Mouse (Mus musculus): ENCODE data around the gene Kmt2e. TPM values are rescaled to one million over a fixed set of nuclear protein-coding genes. Genes with fewer than 3 reads are reported as not detected.
"Not testable (repeated sequence)": the region's sequence is repeated elsewhere in the genome, so short reads cannot be mapped to it uniquely, and the experiment has no call there.

Gene Kmt2e
- polyA plus RNA-seq, 1 experiment from 2014 or later = 76.9 TPM

GRCm38 (mm10) chr5:23435482-23436125, 1.4 kb downstream of the Kmt2e start:
- Histone ChIP-seq H3K4me2 (ENCODE audit: low read depth, low read length) (peak overlapping the region; percentile 80), H3K4me3 (ENCODE audit: low read length) (peak overlapping the region; percentile 96), H3K9ac (ENCODE audit: low read length) (peak overlapping the region; percentile 99), H3K27ac (ENCODE audit: low read length) (peak overlapping the region; percentile 100), H3K27me3 (ENCODE audit: control insufficient read depth, insufficient read depth, low read length) (no peaks in the 10 kb centered on the region), H3K4me1 (ENCODE audit: control insufficient read depth, insufficient read depth, low read length) (peaks cover 16% of the 10 kb centered on the region), H3K9me3 (replicated peaks; ENCODE audit: control insufficient read depth, low read length) (no peaks in the 10 kb centered on the region), H3K36me3 (ENCODE audit: control insufficient read depth, insufficient read depth) (no peaks in the 10 kb centered on the region)
- WGBS = 1% methylated on average over 13 of the region's 13 CpGs
- no peak for ATAC-seq (replicated peaks; ENCODE audit: extremely low read depth, insufficient read depth, low FRiP score)

GRCm38 (mm10) chr5:23436735-23437134, 2.5 kb downstream of the Kmt2e start:
- Histone ChIP-seq H3K27me3 (ENCODE audit: control insufficient read depth, insufficient read depth, low read length) (no peaks in the 10 kb centered on the region), H3K9me3 (replicated peaks; ENCODE audit: control insufficient read depth, low read length) (no peaks in the 10 kb centered on the region), H3K4me3 (ENCODE audit: low read length) (peak overlapping the region; percentile 48), H3K9ac (ENCODE audit: low read length) (peak overlapping the region; percentile 99), H3K27ac (ENCODE audit: low read length) (no peak overlapping the region; the same call in 1 of the 2 replicates), H3K4me2 (ENCODE audit: low read depth, low read length) (peak overlapping the region; percentile 80), H3K4me1 (ENCODE audit: control insufficient read depth, insufficient read depth, low read length) (peaks cover 20% of the 10 kb centered on the region), H3K36me3 (ENCODE audit: control insufficient read depth, insufficient read depth) (no peaks in the 10 kb centered on the region)
- ATAC-seq (replicated peaks; ENCODE audit: extremely low read depth, insufficient read depth, low FRiP score) = no peak
- 9% methylated on average over 2 of the region's 2 CpGs for WGBS

- Histone ChIP-seq H3K9ac (ENCODE audit: low read length) (no peak overlapping the region), H3K4me1 (ENCODE audit: control insufficient read depth, insufficient read depth, low read length) (peaks cover 28% of the 10 kb centered on the region), H3K4me2 (ENCODE audit: low read depth, low read length) (no peak overlapping the region), H3K36me3 (ENCODE audit: control insufficient read depth, insufficient read depth) (no peaks in the 10 kb centered on the region), H3K27ac (ENCODE audit: low read length) (no peak overlapping the region), H3K27me3 (ENCODE audit: control insufficient read depth, insufficient read depth, low read length) (no peaks in the 10 kb centered on the region), H3K4me3 (ENCODE audit: low read length) (no peak overlapping the region), H3K9me3 (replicated peaks; ENCODE audit: control insufficient read depth, low read length) (no peaks in the 10 kb centered on the region)
- WGBS = 79% methylated on average over 3 of the region's 3 CpGs
- no peak for ATAC-seq (replicated peaks; ENCODE audit: extremely low read depth, insufficient read depth, low FRiP score)
Measured at GRCm38 (mm10) chr5:23439857-23440256, 5.6 kb downstream of the Kmt2e start.

- H3K36me3 ChIP-seq (ENCODE audit: control insufficient read depth, insufficient read depth) = no peaks in the 10 kb centered on the region
- H3K9ac ChIP-seq (ENCODE audit: low read length) = no peak overlapping the region
- no peak for ATAC-seq (replicated peaks; ENCODE audit: extremely low read depth, insufficient read depth, low FRiP score)
- no peak overlapping the region for H3K27ac ChIP-seq (ENCODE audit: low read length)
- H3K27me3 ChIP-seq (ENCODE audit: control insufficient read depth, insufficient read depth, low read length) = no peaks in the 10 kb centered on the region
- no peak overlapping the region for H3K4me2 ChIP-seq (ENCODE audit: low read depth, low read length)
- peaks cover 32% of the 10 kb centered on the region for H3K4me1 ChIP-seq (ENCODE audit: control insufficient read depth, insufficient read depth, low read length)
- H3K4me3 ChIP-seq (ENCODE audit: low read length) = no peak overlapping the region
- no peaks in the 10 kb centered on the region for H3K9me3 ChIP-seq (replicated peaks; ENCODE audit: control insufficient read depth, low read length)
Measured at GRCm38 (mm10) chr5:23440572-23440971, 6.3 kb downstream of the Kmt2e start.

GRCm38 (mm10) chr5:23441916-23442315, 7.7 kb downstream of the Kmt2e start:
- WGBS = 80% methylated on average over 1 of the region's 1 CpGs
- Histone ChIP-seq H3K4me2 (ENCODE audit: low read depth, low read length) (no peak overlapping the region), H3K36me3 (ENCODE audit: control insufficient read depth, insufficient read depth) (no peaks in the 10 kb centered on the region), H3K9me3 (replicated peaks; ENCODE audit: control insufficient read depth, low read length) (no peaks in the 10 kb centered on the region), H3K4me3 (ENCODE audit: low read length) (no peak overlapping the region), H3K27me3 (ENCODE audit: control insufficient read depth, insufficient read depth, low read length) (no peaks in the 10 kb centered on the region), H3K4me1 (ENCODE audit: control insufficient read depth, insufficient read depth, low read length) (peaks cover 30% of the 10 kb centered on the region), H3K27ac (ENCODE audit: low read length) (no peak overlapping the region), H3K9ac (ENCODE audit: low read length) (no peak overlapping the region)
- no peak for ATAC-seq (replicated peaks; ENCODE audit: extremely low read depth, insufficient read depth, low FRiP score)

GRCm38 (mm10) chr5:23444411-23444810, 10.2 kb downstream of the Kmt2e start:
- Histone ChIP-seq H3K9ac (ENCODE audit: low read length) (no peak overlapping the region), H3K27me3 (ENCODE audit: control insufficient read depth, insufficient read depth, low read length) (no peaks in the 10 kb centered on the region), H3K4me1 (ENCODE audit: control insufficient read depth, insufficient read depth, low read length) (peaks cover 24% of the 10 kb centered on the region), H3K9me3 (replicated peaks; ENCODE audit: control insufficient read depth, low read length) (no peaks in the 10 kb centered on the region), H3K4me2 (ENCODE audit: low read depth, low read length) (peak overlapping the region; percentile 2; the same call in 1 of the 2 replicates), H3K27ac (ENCODE audit: low read length) (0 out of 2 replicates have a peak overlapping the region, but pooled peaks have one; percentile 39), H3K36me3 (ENCODE audit: control insufficient read depth, insufficient read depth) (no peaks in the 10 kb centered on the region), H3K4me3 (ENCODE audit: low read length) (no peak overlapping the region)
- ATAC-seq (replicated peaks; ENCODE audit: extremely low read depth, insufficient read depth, low FRiP score) = no peak
- WGBS = 31% methylated on average over 4 of the region's 4 CpGs

- not testable (repeated sequence) for ATAC-seq (replicated peaks; ENCODE audit: extremely low read depth, insufficient read depth, low FRiP score); H3K4me2 ChIP-seq (ENCODE audit: low read depth, low read length); H3K27ac ChIP-seq (ENCODE audit: low read length); H3K27me3 ChIP-seq (ENCODE audit: control insufficient read depth, insufficient read depth, low read length); H3K9me3 ChIP-seq (replicated peaks; ENCODE audit: control insufficient read depth, low read length); H3K4me3 ChIP-seq (ENCODE audit: low read length); H3K4me1 ChIP-seq (ENCODE audit: control insufficient read depth, insufficient read depth, low read length); H3K9ac ChIP-seq (ENCODE audit: low read length)
- H3K36me3 ChIP-seq (ENCODE audit: control insufficient read depth, insufficient read depth) = peaks cover 14% of the 10 kb centered on the region
- WGBS = 85% methylated on average over 2 of the region's 2 CpGs
Measured at GRCm38 (mm10) chr5:23453561-23453960, 19.3 kb downstream of the Kmt2e start.

GRCm38 (mm10) chr5:23461688-23462087, 27.4 kb downstream of the Kmt2e start:
- 37% methylated on average over 2 of the region's 2 CpGs for WGBS
- ATAC-seq (replicated peaks; ENCODE audit: extremely low read depth, insufficient read depth, low FRiP score) = no peak

GRCm38 (mm10) chr5:23464247-23464646, 30.0 kb downstream of the Kmt2e start:
- 83% methylated on average over 3 of the region's 3 CpGs for WGBS
- Histone ChIP-seq H3K4me3 (ENCODE audit: low read length) (no peak overlapping the region), H3K27me3 (ENCODE audit: control insufficient read depth, insufficient read depth, low read length) (no peaks in the 10 kb centered on the region), H3K4me2 (ENCODE audit: low read depth, low read length) (no peak overlapping the region), H3K36me3 (ENCODE audit: control insufficient read depth, insufficient read depth) (peaks cover 26% of the 10 kb centered on the region), H3K9me3 (replicated peaks; ENCODE audit: control insufficient read depth, low read length) (no peaks in the 10 kb centered on the region), H3K4me1 (ENCODE audit: control insufficient read depth, insufficient read depth, low read length) (peaks cover 5% of the 10 kb centered on the region), H3K27ac (ENCODE audit: low read length) (no peak overlapping the region), H3K9ac (ENCODE audit: low read length) (no peak overlapping the region)
- no peak for ATAC-seq (replicated peaks; ENCODE audit: extremely low read depth, insufficient read depth, low FRiP score)

More at GRCm38 (mm10) chr5:23461688-23462087, 27.4 kb downstream of the Kmt2e start:
- no peak overlapping the region for H3K9ac ChIP-seq (ENCODE audit: low read length)
- no peak overlapping the region for H3K4me2 ChIP-seq (ENCODE audit: low read depth, low read length)
- H3K4me3 ChIP-seq (ENCODE audit: low read length) = no peak overlapping the region
- H3K36me3 ChIP-seq (ENCODE audit: control insufficient read depth, insufficient read depth) = peaks cover 12% of the 10 kb centered on the region
- H3K4me1 ChIP-seq (ENCODE audit: control insufficient read depth, insufficient read depth, low read length) = peaks cover 8% of the 10 kb centered on the region
- no peaks in the 10 kb centered on the region for H3K27me3 ChIP-seq (ENCODE audit: control insufficient read depth, insufficient read depth, low read length)
- no peak overlapping the region for H3K27ac ChIP-seq (ENCODE audit: low read length)
- H3K9me3 ChIP-seq (replicated peaks; ENCODE audit: control insufficient read depth, low read length) = no peaks in the 10 kb centered on the region

Data from heart, embryonic 16.5 days (tissue).